Mouse (Mus musculus) effector memory CD4-positive, alpha-beta T cell, adult 7 months (primary cell): Measurements from ENCODE around the gene Acsm1. TPM values are rescaled to one million over a fixed set of nuclear protein-coding genes. Genes with fewer than 3 reads are reported as not detected.

Experiments used
- polyA plus RNA-seq: library from polyadenylated mRNA; unstranded; fragments of 100-300 nt; shearing (Covaris generic); gene quantifications from one replicate; pipeline ENCODE4 v1.2.1, GENCODE M21; 2017

The Acsm1 gene
- not detected for polyA plus RNA-seq

DNA sequence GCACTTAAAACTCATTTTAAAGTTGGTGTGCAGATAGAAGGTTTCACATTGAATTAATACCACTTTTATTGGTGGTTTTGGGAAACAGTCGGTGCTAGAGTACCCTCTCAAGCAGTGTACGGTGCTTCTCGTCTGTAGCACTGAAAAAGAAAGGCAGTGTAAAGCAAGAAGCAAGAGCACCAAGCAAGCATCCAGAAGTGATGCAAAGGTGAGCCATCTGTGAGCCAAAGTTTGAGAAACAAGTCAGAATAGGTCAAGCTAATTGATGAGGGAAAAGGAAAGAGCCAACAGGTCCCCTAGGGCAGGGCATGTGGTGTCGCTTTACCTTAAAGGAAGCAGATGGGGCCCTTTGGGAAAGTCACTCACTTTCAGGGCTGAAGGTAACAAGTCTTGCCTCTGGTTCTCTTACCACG, at the start of gene Acsm1:
Gene Acsm1 (plus strand): TSS at position 363 of the 413 bp plus-strand sequence.

DNA sequence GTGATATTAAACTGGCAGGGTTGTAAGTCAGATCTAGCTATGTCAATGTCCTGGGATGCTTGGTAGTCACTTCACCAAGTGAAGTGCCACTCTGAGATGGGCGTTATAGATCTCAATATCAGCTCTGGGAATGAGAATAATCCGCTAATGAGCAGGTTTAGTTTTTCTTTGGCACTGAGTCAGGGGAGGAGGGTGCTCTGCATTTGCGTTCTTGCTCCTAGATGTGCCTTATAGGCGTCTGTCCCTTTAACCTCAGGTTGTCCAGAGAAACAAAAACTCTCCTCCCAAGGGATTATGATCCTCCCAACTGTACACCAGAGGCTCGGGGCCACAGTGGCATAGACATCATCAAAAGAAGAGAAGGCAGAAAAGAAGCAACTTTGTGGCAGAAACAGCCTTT, 82.9 kb downstream of the Acsm1 start, which contains the start of gene Acsm4:
Gene Acsm4 (plus strand): TSS at position 301 of the 400 bp plus-strand sequence.

Other genes with a start within 250 kb of the Acsm1 start
- not detected for gene Gp2, start 147.7 kb upstream of the Acsm1 start, polyA plus RNA-seq
- gene Umod, start 127.7 kb upstream of the Acsm1 start, polyA plus RNA-seq = not detected
- gene Acsm5, start 87.6 kb upstream of the Acsm1 start, polyA plus RNA-seq = not detected
- not detected for gene Pdilt, start 83.5 kb upstream of the Acsm1 start, polyA plus RNA-seq
- not detected for gene Acsm2, start 52.7 kb upstream of the Acsm1 start, polyA plus RNA-seq
- not detected for gene Acsm4, start 83.0 kb downstream of the Acsm1 start, polyA plus RNA-seq
- 61.3 TPM for gene Thumpd1, start 113.8 kb downstream of the Acsm1 start, polyA plus RNA-seq
- gene Acsm3, start 153.9 kb downstream of the Acsm1 start, polyA plus RNA-seq = 0.18 TPM
- 46.1 TPM for gene Rexo5, start 187.0 kb downstream of the Acsm1 start, polyA plus RNA-seq
- gene Eri2, start 187.0 kb downstream of the Acsm1 start, polyA plus RNA-seq = 6.8 TPM